Mouse (Mus musculus) hindbrain, postnatal 0 days (tissue): ENCODE data around the gene Loxl4. TPM values are rescaled to one million over a fixed set of nuclear protein-coding genes. Genes with fewer than 3 reads are reported as not detected.

Source experiments
- ATAC-seq: fragments of 200-750 bp; cut with Nextera tagmentation; 2 replicates; pipeline ENCODE4 v1.8.0; 2017; ENCODE audit warnings: mild to moderate bottlenecking, moderate TSS enrichment, moderate library complexity
- DNase-seq: peaks from one replicate; pipeline ENCODE4 v3.0.0-alpha.2; 2015; ENCODE audit warnings: low spot score
- H3K27ac ChIP-seq: fragments of 300-500 bp; sonication (generic); 2 replicates; pipeline ENCODE4 v1.5.1; 2014; ENCODE audit warnings: mild to moderate bottlenecking
- H3K27me3 ChIP-seq: fragments of 300-500 bp; sonication (generic); 2 replicates; pipeline ENCODE4 v1.6.1; 2014; ENCODE audit warnings: low read length, mixed read lengths; ENCODE audit not compliant: insufficient read depth
- H3K36me3 ChIP-seq: fragments of 300-500 bp; sonication (generic); 2 replicates; pipeline ENCODE4 v1.6.1; 2014; ENCODE audit warnings: low read length, mixed read lengths; ENCODE audit not compliant: insufficient read depth
- H3K4me1 ChIP-seq: fragments of 300-500 bp; sonication (generic); 2 replicates; pipeline ENCODE4 v1.6.1; 2014; ENCODE audit warnings: antibody characterized with exemption, low read length, mixed read lengths; ENCODE audit not compliant: insufficient read depth
- H3K4me2 ChIP-seq: fragments of 300-500 bp; sonication (generic); 2 replicates; pipeline ENCODE4 v1.6.1; 2014; ENCODE audit warnings: low read depth, mild to moderate bottlenecking, low read length, moderate library complexity, mixed read lengths
- H3K4me3 ChIP-seq: fragments of 300-500 bp; sonication (generic); 2 replicates; pipeline ENCODE4 v1.5.1; 2014; ENCODE audit warnings: low read length
- H3K9ac ChIP-seq: fragments of 300-500 bp; sonication (generic); replicated peaks from 2 replicates; pipeline ENCODE4 v1.6.1; 2014; ENCODE audit warnings: mild to moderate bottlenecking, low read length, moderate library complexity, mixed read lengths
- H3K9me3 ChIP-seq: fragments of 300-500 bp; sonication (generic); 2 replicates; pipeline ENCODE4 v1.6.1; 2016; ENCODE audit warnings: low read length, mixed read lengths
- CTCF ChIP-seq: IDR thresholded peaks from 2 replicates; pipeline ENCODE4 v1.5.1; 2016; ENCODE audit warnings: antibody characterized with exemption, control low read depth, low read depth
- WGBS: fragments of 180-500 bp; shearing (Covaris S2); extraction: QIAGEN DNeasy Blood & Tissue Kit; methylation state at CpG from one replicate; pipeline ENCODE4 v1.1.7; 2014; 5-methylcytosine and 5-hydroxymethylcytosine counted together
- polyA plus RNA-seq: library from polyadenylated mRNA; unstranded; fragments of >200 nt; fragmentation: Nextera tagmentation; extraction: Ambion mirVana; gene quantifications from 2 replicates; pipeline ENCODE4 v1.2.1, GENCODE M21; 2015
- total RNA-seq: library from RNA; depleted of rRNA; stranded (reverse); fragments of >200 nt; gene quantifications from 2 replicates; pipeline ENCODE4 v1.2.3, GENCODE M21; 2014

Loxl4 gene
- total and polyA plus RNA-seq, 2 experiments from 2014 or later = 0.78 TPM; not detected in 1

- DNase-seq (no peak), ATAC-seq (no peak)
- WGBS = 69% methylated on average over 17 of the region's 17 CpGs
- H3K4me3 ChIP-seq = no peak overlapping the region
- H3K4me1 ChIP-seq = peaks cover 4% of the 10 kb centered on the region; the same call in 1 of the 2 replicates
- H3K9me3 ChIP-seq = no peaks in the 10 kb centered on the region
- H3K36me3 ChIP-seq = no peaks in the 10 kb centered on the region
- no peak overlapping the region for H3K4me2 ChIP-seq
- no peak overlapping the region for H3K27ac ChIP-seq
- no peak for TF ChIP-seq CTCF
- H3K27me3 ChIP-seq = no peaks in the 10 kb centered on the region
- H3K9ac ChIP-seq = no peak overlapping the region
Measured at GRCm38 (mm10) chr19:42599891-42600290, 12.7 kb downstream of the Loxl4 start.

- no peak overlapping the region for H3K9ac ChIP-seq
- no peak overlapping the region for H3K27ac ChIP-seq
- DNase-seq (no peak), ATAC-seq (no peak)
- no peaks in the 10 kb centered on the region for H3K36me3 ChIP-seq
- no peak overlapping the region for H3K4me2 ChIP-seq
- WGBS = 97% methylated on average over 6 of the region's 6 CpGs
- H3K9me3 ChIP-seq = no peaks in the 10 kb centered on the region
- H3K27me3 ChIP-seq = no peaks in the 10 kb centered on the region
- H3K4me3 ChIP-seq = no peak overlapping the region
- peaks cover 4% of the 10 kb centered on the region; the same call in 1 of the 2 replicates for H3K4me1 ChIP-seq
- no peak for TF ChIP-seq CTCF
Measured at GRCm38 (mm10) chr19:42597896-42598295, 14.7 kb downstream of the Loxl4 start.

GRCm38 (mm10) chr19:42597286-42597685 is 15.3 kb downstream of the Loxl4 start:
- no peaks in the 10 kb centered on the region for H3K36me3 ChIP-seq
- 96% methylated on average over 12 of the region's 12 CpGs for WGBS
- no peak for TF ChIP-seq CTCF

GRCm38 (mm10) chr19:42595066-42595465 is 17.5 kb downstream of the Loxl4 start:
- no peak for ATAC-seq
- no peak overlapping the region for H3K4me2 ChIP-seq
- no peak for TF ChIP-seq CTCF
- WGBS = 93% methylated on average over 6 of the region's 6 CpGs
- no peaks in the 10 kb centered on the region for H3K9me3 ChIP-seq
- H3K36me3 ChIP-seq = no peaks in the 10 kb centered on the region
- no peak for DNase-seq
- no peak overlapping the region for H3K27ac ChIP-seq
- H3K4me3 ChIP-seq = no peak overlapping the region
- H3K27me3 ChIP-seq = no peaks in the 10 kb centered on the region
- H3K4me1 ChIP-seq = peaks cover 2% of the 10 kb centered on the region; the same call in 1 of the 2 replicates
- no peak overlapping the region for H3K9ac ChIP-seq

More at GRCm38 (mm10) chr19:42597286-42597685, 15.3 kb downstream of the Loxl4 start:
- no peak for DNase-seq
- no peak for ATAC-seq
- Histone ChIP-seq H3K4me3 (no peak overlapping the region), H3K9me3 (no peaks in the 10 kb centered on the region), H3K27me3 (no peaks in the 10 kb centered on the region), H3K4me1 (peaks cover 4% of the 10 kb centered on the region; the same call in 1 of the 2 replicates), H3K4me2 (no peak overlapping the region), H3K9ac (no peak overlapping the region), H3K27ac (no peak overlapping the region)

- ATAC-seq (no peak), DNase-seq (no peak)
- Histone ChIP-seq H3K36me3 (no peaks in the 10 kb centered on the region), H3K27ac (no peak overlapping the region), H3K9ac (no peak overlapping the region), H3K4me3 (no peak overlapping the region), H3K27me3 (no peaks in the 10 kb centered on the region), H3K4me2 (no peak overlapping the region), H3K4me1 (no peaks in the 10 kb centered on the region), H3K9me3 (no peaks in the 10 kb centered on the region)
- 91% methylated on average over 6 of the region's 6 CpGs for WGBS
- no peak for TF ChIP-seq CTCF
Measured at GRCm38 (mm10) chr19:42593456-42593855, 19.2 kb downstream of the Loxl4 start.

GRCm38 (mm10) chr19:42591534-42591933 is 21.1 kb downstream of the Loxl4 start:
- H3K9me3 ChIP-seq = no peaks in the 10 kb centered on the region
- H3K36me3 ChIP-seq = no peaks in the 10 kb centered on the region
- TF ChIP-seq CTCF = no peak
- no peak overlapping the region for H3K4me3 ChIP-seq
- no peak overlapping the region for H3K9ac ChIP-seq
- no peak overlapping the region for H3K4me2 ChIP-seq
- DNase-seq = peak; percentile 25
- WGBS = 33% methylated on average over 14 of the region's 14 CpGs
- no peaks in the 10 kb centered on the region for H3K27me3 ChIP-seq
- no peaks in the 10 kb centered on the region for H3K4me1 ChIP-seq
- no peak for ATAC-seq
- H3K27ac ChIP-seq = no peak overlapping the region

- no peaks in the 10 kb centered on the region for H3K4me1 ChIP-seq
- H3K4me2 ChIP-seq = no peak overlapping the region
- no peak for ATAC-seq
- WGBS = 52% methylated on average over 1 of the region's 1 CpGs
- no peaks in the 10 kb centered on the region for H3K9me3 ChIP-seq
- no peaks in the 10 kb centered on the region; the same call in 1 of the 2 replicates for H3K36me3 ChIP-seq
- no peaks in the 10 kb centered on the region for H3K27me3 ChIP-seq
- peak; percentile 75 for TF ChIP-seq CTCF
- peak; percentile 79 for DNase-seq
- H3K9ac ChIP-seq = no peak overlapping the region
- no peak overlapping the region for H3K4me3 ChIP-seq
- no peak overlapping the region for H3K27ac ChIP-seq
Measured at GRCm38 (mm10) chr19:42589246-42589645, 23.4 kb downstream of the Loxl4 start.
